Mouse (Mus musculus) ovary, adult 18-20 months (tissue): Measurements from ENCODE around the gene Ttc28.

ENCODE experiments used
- DNase-seq: peaks from one replicate; pipeline ENCODE4 v3.0.0; 2022; ENCODE audit warnings: low spot score, mixed read lengths

Gene Ttc28

GRCm38 (mm10) chr5:111008431-111008830 is 128.8 kb downstream of the Ttc28 start:
- DNase-seq, result no peak

- no peak for DNase-seq
These were observed 131.7 kb downstream of the Ttc28 start for GRCm38 (mm10) chr5:111011271-111011670.

GRCm38 (mm10) chr5:111012064-111012463 is 132.5 kb downstream of the Ttc28 start:
- DNase-seq, result no peak

- DNase-seq, result no peak
These were observed 133.0 kb downstream of the Ttc28 start for GRCm38 (mm10) chr5:111012587-111012986.

- no peak for DNase-seq
These were observed 135.4 kb downstream of the Ttc28 start for GRCm38 (mm10) chr5:111014960-111015359.

GRCm38 (mm10) chr5:111017319-111017718 is 137.7 kb downstream of the Ttc28 start:
- no peak for DNase-seq

GRCm38 (mm10) chr5:111022339-111022738 is 142.7 kb downstream of the Ttc28 start:
- no peak for DNase-seq

- DNase-seq, result no peak
These were observed 143.3 kb downstream of the Ttc28 start for GRCm38 (mm10) chr5:111022940-111023339.

GRCm38 (mm10) chr5:111024621-111025020 is 145.0 kb downstream of the Ttc28 start:
- no peak for DNase-seq

GRCm38 (mm10) chr5:111025476-111025875 is 145.9 kb downstream of the Ttc28 start:
- DNase-seq, result no peak

GRCm38 (mm10) chr5:111026209-111026608 is 146.6 kb downstream of the Ttc28 start:
- DNase-seq, result no peak

- no peak for DNase-seq
These were observed 148.7 kb downstream of the Ttc28 start for GRCm38 (mm10) chr5:111028340-111028739.

GRCm38 (mm10) chr5:111028952-111029351 is 149.3 kb downstream of the Ttc28 start:
- DNase-seq, result no peak

- DNase-seq, result no peak
These were observed 153.2 kb downstream of the Ttc28 start for GRCm38 (mm10) chr5:111032687-111033295.

- DNase-seq, result no peak
These were observed 153.9 kb downstream of the Ttc28 start for GRCm38 (mm10) chr5:111033489-111033888.

GRCm38 (mm10) chr5:111037123-111037748 is 157.6 kb downstream of the Ttc28 start:
- no peak for DNase-seq

GRCm38 (mm10) chr5:111039771-111040170 is 160.2 kb downstream of the Ttc28 start:
- DNase-seq, result no peak

GRCm38 (mm10) chr5:111041952-111042351 is 162.3 kb downstream of the Ttc28 start:
- no peak for DNase-seq

GRCm38 (mm10) chr5:111044193-111044592 is 164.6 kb downstream of the Ttc28 start:
- no peak for DNase-seq

GRCm38 (mm10) chr5:111046359-111046758 is 166.8 kb downstream of the Ttc28 start:
- DNase-seq, result no peak

GRCm38 (mm10) chr5:111046841-111047476 is 167.4 kb downstream of the Ttc28 start:
- no peak for DNase-seq

- DNase-seq, result no peak
These were observed 168.4 kb downstream of the Ttc28 start for GRCm38 (mm10) chr5:111048036-111048435.

GRCm38 (mm10) chr5:111049584-111049983 is 170.0 kb downstream of the Ttc28 start:
- DNase-seq, result no peak
